Mouse (Mus musculus) hindbrain, postnatal 0 days (tissue): ENCODE measurements around the gene Sowahc. TPM values are rescaled to one million over a fixed set of nuclear protein-coding genes. Genes with fewer than 3 reads are reported as not detected.

Source experiments
- ATAC-seq: fragments of 200-750 bp; cut with Nextera tagmentation; 2 replicates; pipeline ENCODE4 v1.8.0; 2017; ENCODE audit warnings: mild to moderate bottlenecking, moderate TSS enrichment, moderate library complexity
- DNase-seq: peaks from one replicate; pipeline ENCODE4 v3.0.0-alpha.2; 2015; ENCODE audit warnings: low spot score
- H3K27ac ChIP-seq: fragments of 300-500 bp; sonication (generic); 2 replicates; pipeline ENCODE4 v1.5.1; 2014; ENCODE audit warnings: mild to moderate bottlenecking
- H3K27me3 ChIP-seq: fragments of 300-500 bp; sonication (generic); 2 replicates; pipeline ENCODE4 v1.6.1; 2014; ENCODE audit warnings: low read length, mixed read lengths; ENCODE audit not compliant: insufficient read depth
- H3K36me3 ChIP-seq: fragments of 300-500 bp; sonication (generic); 2 replicates; pipeline ENCODE4 v1.6.1; 2014; ENCODE audit warnings: low read length, mixed read lengths; ENCODE audit not compliant: insufficient read depth
- H3K4me1 ChIP-seq: fragments of 300-500 bp; sonication (generic); 2 replicates; pipeline ENCODE4 v1.6.1; 2014; ENCODE audit warnings: antibody characterized with exemption, low read length, mixed read lengths; ENCODE audit not compliant: insufficient read depth
- H3K4me2 ChIP-seq: fragments of 300-500 bp; sonication (generic); 2 replicates; pipeline ENCODE4 v1.6.1; 2014; ENCODE audit warnings: low read depth, mild to moderate bottlenecking, low read length, moderate library complexity, mixed read lengths
- H3K4me3 ChIP-seq: fragments of 300-500 bp; sonication (generic); 2 replicates; pipeline ENCODE4 v1.5.1; 2014; ENCODE audit warnings: low read length
- H3K9ac ChIP-seq: fragments of 300-500 bp; sonication (generic); replicated peaks from 2 replicates; pipeline ENCODE4 v1.6.1; 2014; ENCODE audit warnings: mild to moderate bottlenecking, low read length, moderate library complexity, mixed read lengths
- H3K9me3 ChIP-seq: fragments of 300-500 bp; sonication (generic); 2 replicates; pipeline ENCODE4 v1.6.1; 2016; ENCODE audit warnings: low read length, mixed read lengths
- CTCF ChIP-seq: IDR thresholded peaks from 2 replicates; pipeline ENCODE4 v1.5.1; 2016; ENCODE audit warnings: antibody characterized with exemption, control low read depth, low read depth
- WGBS: fragments of 180-500 bp; shearing (Covaris S2); extraction: QIAGEN DNeasy Blood & Tissue Kit; methylation state at CpG from one replicate; pipeline ENCODE4 v1.1.7; 2014; 5-methylcytosine and 5-hydroxymethylcytosine counted together
- polyA plus RNA-seq: library from polyadenylated mRNA; unstranded; fragments of >200 nt; fragmentation: Nextera tagmentation; extraction: Ambion mirVana; gene quantifications from 2 replicates; pipeline ENCODE4 v1.2.1, GENCODE M21; 2015
- total RNA-seq: library from RNA; depleted of rRNA; stranded (reverse); fragments of >200 nt; gene quantifications from 2 replicates; pipeline ENCODE4 v1.2.3, GENCODE M21; 2014; rRNA removed

Sowahc gene
- total and polyA plus RNA-seq, 2 experiments from 2014 or later: 12.5 to 28.1 TPM

GRCm38 (mm10) chr10:59275745-59276144, 54.0 kb downstream of the Sowahc start:
- WGBS: 87% methylated on average over 5 of the region's 5 CpGs
- no peak overlapping the region for H3K9ac ChIP-seq
- H3K9me3 ChIP-seq: no peaks in the 10 kb centered on the region
- H3K27me3 ChIP-seq: no peaks in the 10 kb centered on the region
- no peak for TF ChIP-seq CTCF
- H3K4me2 ChIP-seq: no peak overlapping the region
- no peak overlapping the region for H3K27ac ChIP-seq
- ATAC-seq (no peak), DNase-seq (no peak)
- H3K4me1 ChIP-seq: no peaks in the 10 kb centered on the region
- H3K36me3 ChIP-seq: no peaks in the 10 kb centered on the region
- H3K4me3 ChIP-seq: no peak overlapping the region

Other genes starting within 250 kb of the Sowahc start
- gene Sept10, start 106 bp upstream of the Sowahc start, total RNA-seq: 13.6 and 15.2 TPM in 2 replicates
- 18.3 and 20.4 TPM in 2 replicates for gene Sept10, start 106 bp upstream of the Sowahc start, polyA plus RNA-seq
- 17.6 and 18.3 TPM in 2 replicates for gene P4ha1, start 101.3 kb downstream of the Sowahc start, total RNA-seq
- 12.7 and 13.3 TPM in 2 replicates for gene P4ha1, start 101.3 kb downstream of the Sowahc start, polyA plus RNA-seq
- gene Gm10273, start 173.7 kb downstream of the Sowahc start, total RNA-seq: 1.3 and 5.9 TPM in 2 replicates
- 4.0 and 7.7 TPM in 2 replicates for gene Gm10273, start 173.7 kb downstream of the Sowahc start, polyA plus RNA-seq
- gene Pla2g12b, start 181.7 kb downstream of the Sowahc start, total RNA-seq: not detected in 2 replicates
- gene Pla2g12b, start 181.7 kb downstream of the Sowahc start, polyA plus RNA-seq: not detected in 2 replicates
- gene Oit3, start 219.8 kb downstream of the Sowahc start, total RNA-seq: not detected in 2 replicates
- 0.11 and 0.23 TPM in 2 replicates for gene Oit3, start 219.8 kb downstream of the Sowahc start, polyA plus RNA-seq